Mouse (Mus musculus) lung, embryonic 14.5 days (tissue): ENCODE results near the gene Slc38a2. TPM values are rescaled to one million over a fixed set of nuclear protein-coding genes. Genes with fewer than 3 reads are reported as not detected.

Experiments
- ATAC-seq: fragments of 200-750 bp; cut with Nextera tagmentation; 2 replicates; pipeline ENCODE4 v1.8.0; 2017; ENCODE audit warnings: mild to moderate bottlenecking, moderate TSS enrichment, moderate library complexity; ENCODE audit not compliant: insufficient read depth
- DNase-seq: peaks from one replicate; pipeline ENCODE4 v3.0.0-alpha.2; 2015
- H3K27ac ChIP-seq: fragments of 300-500 bp; sonication (generic); 2 replicates; pipeline ENCODE4 v1.5.1; 2014; ENCODE audit warnings: low read depth, mild to moderate bottlenecking, moderate library complexity
- H3K27me3 ChIP-seq: fragments of 300-500 bp; sonication (generic); 2 replicates; pipeline ENCODE4 v1.6.1; 2014; ENCODE audit warnings: low read length, control low read depth; ENCODE audit not compliant: insufficient read depth
- H3K36me3 ChIP-seq: fragments of 300-500 bp; sonication (generic); 2 replicates; pipeline ENCODE4 v1.6.1; 2014; ENCODE audit warnings: control low read depth; ENCODE audit not compliant: insufficient read depth
- H3K4me1 ChIP-seq: fragments of 300-500 bp; sonication (generic); 2 replicates; pipeline ENCODE4 v1.6.1; 2014; ENCODE audit warnings: antibody characterized with exemption, control low read depth; ENCODE audit not compliant: insufficient read depth
- H3K4me2 ChIP-seq: fragments of 300-500 bp; sonication (generic); 2 replicates; pipeline ENCODE4 v1.6.1; 2014; ENCODE audit warnings: mild to moderate bottlenecking
- H3K4me3 ChIP-seq: fragments of 300-500 bp; sonication (generic); 2 replicates; pipeline ENCODE4 v1.5.1; 2014; ENCODE audit warnings: low read depth, low read length
- H3K9ac ChIP-seq: fragments of 300-500 bp; sonication (generic); 2 replicates; pipeline ENCODE4 v1.6.1; 2014
- H3K9me3 ChIP-seq: fragments of 300-500 bp; sonication (generic); 2 replicates; pipeline ENCODE4 v1.6.1; 2016; ENCODE audit warnings: low read depth, low read length, control low read depth
- CTCF ChIP-seq: IDR thresholded peaks from 2 replicates; pipeline ENCODE4 v1.5.1; 2016; ENCODE audit warnings: antibody characterized with exemption, low read depth
- WGBS: fragments of 180-500 bp; shearing (Covaris S2); extraction: QIAGEN DNeasy Blood & Tissue Kit; methylation state at CpG from one replicate; pipeline ENCODE4 v1.1.7; 2014; 5-methylcytosine and 5-hydroxymethylcytosine counted together
- polyA plus RNA-seq: library from polyadenylated mRNA; unstranded; fragments of >200 nt; fragmentation: Nextera tagmentation; extraction: Ambion mirVana; gene quantifications from 2 replicates; pipeline ENCODE4 v1.2.1, GENCODE M21; 2014

The Slc38a2 gene
- polyA plus RNA-seq, 1 experiment from 2014 or later, result 182 TPM

DNA sequence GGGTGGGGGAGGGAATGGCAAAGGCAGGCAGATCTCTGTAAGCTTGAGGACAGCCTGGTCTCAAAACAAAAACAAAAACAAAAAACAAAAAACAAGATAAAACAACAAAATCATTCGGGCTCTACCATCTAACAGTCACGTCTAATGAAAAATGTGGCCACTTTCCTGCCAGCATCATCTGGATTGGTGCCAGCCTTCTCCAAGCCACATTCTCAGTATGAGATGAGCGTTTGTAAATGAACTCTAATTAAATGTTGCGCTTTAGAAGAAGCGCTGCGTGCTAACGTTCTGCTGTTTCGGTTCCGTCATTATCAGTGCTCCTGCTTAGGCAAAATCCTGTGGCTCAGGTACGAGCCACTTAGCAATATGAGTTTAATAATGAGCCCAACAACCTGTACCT is 47.0 kb downstream of the Slc38a2 start:
- DNase-seq, result peak; percentile 64
- Histone ChIP-seq H3K4me2 (no peak overlapping the region), H3K36me3 (no peaks in the 10 kb centered on the region), H3K4me3 (no peak overlapping the region), H3K27ac (no peak overlapping the region), H3K27me3 (no peaks in the 10 kb centered on the region), H3K9me3 (no peaks in the 10 kb centered on the region), H3K4me1 (no peaks in the 10 kb centered on the region), H3K9ac (no peak overlapping the region)
- ATAC-seq, result no peak
- TF ChIP-seq CTCF, result no peak
- WGBS, result 70% methylated on average over 10 of the region's 10 CpGs

GRCm38 (mm10) chr15:96647376-96647775 is 52.2 kb downstream of the Slc38a2 start:
- no peak for TF ChIP-seq CTCF
- H3K27ac ChIP-seq, result no peak overlapping the region
- no peak for DNase-seq
- H3K4me1 ChIP-seq, result peaks cover 4% of the 10 kb centered on the region; the same call in 1 of the 2 replicates
- H3K36me3 ChIP-seq, result no peaks in the 10 kb centered on the region
- no peaks in the 10 kb centered on the region for H3K9me3 ChIP-seq
- H3K4me2 ChIP-seq, result no peak overlapping the region
- H3K27me3 ChIP-seq, result no peaks in the 10 kb centered on the region
- no peak for ATAC-seq
- no peak overlapping the region for H3K9ac ChIP-seq
- no peak overlapping the region for H3K4me3 ChIP-seq
- 33% methylated on average over 12 of the region's 15 CpGs for WGBS

- H3K36me3 ChIP-seq, result peaks cover 4% of the 10 kb centered on the region; the same call in 1 of the 2 replicates
- peak within 1 kb of the TSS; percentile 87 for H3K9ac ChIP-seq
- peak within 1 kb of the TSS; percentile 98 for H3K27ac ChIP-seq
- no peak for TF ChIP-seq CTCF
- H3K4me1 ChIP-seq, result peaks cover 7% of the 10 kb centered on the region; the same call in 1 of the 2 replicates
- peak within 1 kb of the TSS; percentile 68 for H3K4me3 ChIP-seq
- ATAC-seq (peak; percentile 74), DNase-seq (peak; percentile 75)
- H3K27me3 ChIP-seq, result no peaks in the 10 kb centered on the region; the same call in 1 of the 2 replicates
- peak within 1 kb of the TSS; percentile 97 for H3K4me2 ChIP-seq
- WGBS, result under 1% methylated on average over 64 of the region's 70 CpGs
- no peaks in the 10 kb centered on the region for H3K9me3 ChIP-seq
Measured at GRCm38 (mm10) chr15:96642436-96643405, 56.8 kb downstream of the Slc38a2 start, which contains the start of gene Slc38a1. Gene Slc38a1, minus strand, starts transcription at chr15:96642913.

DNA sequence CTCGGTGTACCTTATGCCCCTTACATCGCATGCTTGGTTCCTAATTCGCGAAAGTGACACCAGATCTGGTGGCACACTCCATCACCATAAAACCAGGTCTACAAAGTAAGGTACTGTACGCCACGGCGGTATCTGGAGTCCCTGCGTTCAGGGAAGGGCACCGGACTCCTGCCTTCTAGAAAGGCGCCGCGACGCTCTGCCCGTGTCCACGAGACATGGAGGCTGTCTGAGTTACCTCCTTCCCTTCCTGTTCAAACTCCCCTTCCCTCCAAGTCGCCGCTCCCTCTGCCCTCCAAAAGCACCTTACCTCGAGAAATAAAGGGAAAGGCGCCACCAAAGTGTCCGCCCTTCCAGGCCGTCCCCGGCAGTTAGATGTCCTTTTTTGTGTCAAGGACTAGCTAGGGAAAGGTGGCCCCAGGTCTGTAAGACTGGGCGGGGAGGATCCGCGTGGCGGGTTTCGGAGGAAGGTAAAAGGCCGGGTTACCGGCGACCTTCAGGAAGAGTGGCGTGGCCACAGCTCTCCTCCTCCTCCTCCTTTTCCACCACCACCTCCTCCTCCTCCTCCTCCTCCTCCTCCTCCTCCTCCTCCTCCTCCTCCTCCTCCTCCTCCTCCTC is 57.6 kb downstream of the Slc38a2 start:
- TF ChIP-seq CTCF, result no peak

DNA sequence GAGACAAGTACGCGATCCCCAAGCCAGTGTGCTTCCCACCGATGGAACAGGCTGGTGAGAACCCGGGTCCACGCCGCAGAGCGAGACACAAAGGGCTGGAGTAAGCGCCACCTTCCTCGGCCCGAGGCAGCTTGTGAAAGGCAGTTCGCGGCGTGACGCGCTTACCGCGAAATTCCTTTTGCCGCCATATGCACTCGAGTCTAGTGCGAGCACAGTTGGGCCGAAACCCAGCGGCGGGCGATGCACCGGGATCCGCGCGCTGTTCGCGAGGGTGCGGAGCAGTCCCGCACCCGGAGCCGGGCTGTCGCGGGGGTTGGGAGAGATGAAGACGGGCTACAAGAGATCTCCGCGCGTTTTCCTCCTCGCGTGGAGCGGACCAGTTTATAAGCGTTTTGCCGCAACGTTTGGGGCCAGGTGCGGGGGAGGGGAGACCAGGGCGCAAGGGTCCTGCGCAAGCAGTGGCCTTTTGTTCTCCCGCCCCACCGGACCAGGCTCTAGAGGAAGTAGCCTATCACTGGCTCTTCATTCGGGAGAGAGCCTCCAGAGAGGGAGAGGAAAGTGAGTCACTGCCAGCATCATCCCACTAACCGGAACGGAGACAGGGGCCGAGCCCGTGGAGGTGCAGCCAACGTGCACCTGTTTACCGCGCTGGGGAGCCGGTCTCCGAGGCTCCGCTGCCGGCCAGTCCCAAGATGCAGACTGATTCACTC is 58.3 kb downstream of the Slc38a2 start:
- Histone ChIP-seq H3K4me1 (peaks cover 7% of the 10 kb centered on the region; the same call in 1 of the 2 replicates), H3K9ac (peak overlapping the region; percentile 87), H3K27me3 (no peaks in the 10 kb centered on the region; the same call in 1 of the 2 replicates), H3K27ac (peak overlapping the region; percentile 98), H3K9me3 (no peaks in the 10 kb centered on the region), H3K36me3 (peaks cover 8% of the 10 kb centered on the region; the same call in 1 of the 2 replicates), H3K4me3 (peak overlapping the region; percentile 68), H3K4me2 (peak overlapping the region; percentile 97)
- DNase-seq, result peak; percentile 75
- TF ChIP-seq CTCF, result no peak
- peak; percentile 69 for ATAC-seq
- WGBS, result under 1% methylated on average over 63 of the region's 63 CpGs

More for the DNA sequence above, 57.6 kb downstream of the Slc38a2 start:
- under 1% methylated on average over 31 of the region's 31 CpGs for WGBS
- ATAC-seq (no peak; the same call in none of the 2 replicates), DNase-seq (peak; percentile 33)
- Histone ChIP-seq H3K27me3 (no peaks in the 10 kb centered on the region; the same call in 1 of the 2 replicates), H3K9me3 (no peaks in the 10 kb centered on the region), H3K4me3 (peak overlapping the region; percentile 68), H3K4me1 (peaks cover 7% of the 10 kb centered on the region; the same call in 1 of the 2 replicates), H3K9ac (peak overlapping the region; percentile 87), H3K27ac (peak overlapping the region; percentile 98), H3K36me3 (peaks cover 8% of the 10 kb centered on the region; the same call in 1 of the 2 replicates), H3K4me2 (peak overlapping the region; percentile 97)

DNA sequence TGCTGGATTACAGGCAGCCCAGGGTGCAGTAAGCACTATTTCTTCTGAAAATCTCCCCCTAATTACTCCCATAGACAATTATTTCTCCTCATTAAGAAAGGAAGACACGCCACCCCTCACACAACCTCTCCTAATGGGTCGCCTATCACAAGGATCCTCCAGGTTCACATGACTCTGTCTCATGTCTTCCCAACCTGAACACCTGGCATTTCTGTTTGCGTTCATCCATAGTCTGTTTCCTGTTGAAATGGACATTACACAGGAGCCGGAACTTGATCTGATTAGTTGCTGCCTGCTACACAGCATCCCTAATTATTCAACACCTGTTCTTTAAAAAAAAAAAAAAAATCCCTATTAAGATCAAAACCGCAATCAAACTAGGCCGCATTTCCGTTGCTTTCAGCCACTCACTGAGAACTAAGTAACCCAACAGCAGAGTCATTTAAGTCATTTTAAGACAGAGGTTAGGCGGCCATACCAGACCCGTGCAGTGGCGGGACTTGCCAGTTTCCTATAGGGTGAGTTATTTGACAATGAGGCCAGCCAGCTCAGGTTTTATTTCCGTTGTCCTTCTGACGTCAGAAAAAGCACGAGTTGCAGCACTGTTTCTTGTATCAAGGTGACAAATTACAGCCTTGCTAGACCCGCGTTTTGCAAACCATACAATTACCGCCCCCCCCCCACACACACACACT is 59.1 kb downstream of the Slc38a2 start:
- Histone ChIP-seq H3K27ac (peak overlapping the region; percentile 98), H3K9ac (peak overlapping the region; percentile 87), H3K36me3 (peaks cover 8% of the 10 kb centered on the region; the same call in 1 of the 2 replicates), H3K4me3 (peak overlapping the region; percentile 68), H3K4me2 (peak overlapping the region; percentile 97), H3K4me1 (peaks cover 9% of the 10 kb centered on the region; the same call in 1 of the 2 replicates), H3K27me3 (no peaks in the 10 kb centered on the region; the same call in 1 of the 2 replicates), H3K9me3 (no peaks in the 10 kb centered on the region)
- TF ChIP-seq CTCF, result no peak
- 12% methylated on average over 16 of the region's 16 CpGs for WGBS
- DNase-seq, result peak; percentile 70
- ATAC-seq, result no peak
